Mouse (Mus musculus) mesoderm, embryonic 11.5 days (tissue): ENCODE data around the gene Rmi2.

ENCODE experiments used
- DNase-seq: peaks from one replicate; pipeline ENCODE4 v3.0.0-alpha.2; 2012; ENCODE audit warnings: low read depth, low spot score

The Rmi2 gene

DNA sequence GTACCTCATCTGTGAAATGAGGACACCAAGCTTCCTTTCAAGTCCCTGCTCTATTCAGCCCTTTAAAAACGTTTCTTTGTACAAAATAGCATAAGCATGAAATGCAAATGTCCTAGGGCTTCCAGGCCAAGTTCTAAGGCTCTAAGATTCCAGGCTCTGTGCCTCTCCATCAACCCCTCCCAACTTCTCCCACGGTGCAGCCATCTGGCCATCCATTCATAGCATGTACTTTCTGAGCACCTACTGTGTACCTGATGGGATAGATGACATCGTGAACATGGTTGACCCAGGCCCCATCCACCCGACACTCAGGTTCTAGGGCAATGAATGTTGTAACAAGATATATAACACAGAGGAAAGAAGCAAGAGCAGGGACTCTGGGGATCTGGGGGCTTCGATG, 88.7 kb downstream of the Rmi2 start:
- DNase-seq, result no peak

DNA sequence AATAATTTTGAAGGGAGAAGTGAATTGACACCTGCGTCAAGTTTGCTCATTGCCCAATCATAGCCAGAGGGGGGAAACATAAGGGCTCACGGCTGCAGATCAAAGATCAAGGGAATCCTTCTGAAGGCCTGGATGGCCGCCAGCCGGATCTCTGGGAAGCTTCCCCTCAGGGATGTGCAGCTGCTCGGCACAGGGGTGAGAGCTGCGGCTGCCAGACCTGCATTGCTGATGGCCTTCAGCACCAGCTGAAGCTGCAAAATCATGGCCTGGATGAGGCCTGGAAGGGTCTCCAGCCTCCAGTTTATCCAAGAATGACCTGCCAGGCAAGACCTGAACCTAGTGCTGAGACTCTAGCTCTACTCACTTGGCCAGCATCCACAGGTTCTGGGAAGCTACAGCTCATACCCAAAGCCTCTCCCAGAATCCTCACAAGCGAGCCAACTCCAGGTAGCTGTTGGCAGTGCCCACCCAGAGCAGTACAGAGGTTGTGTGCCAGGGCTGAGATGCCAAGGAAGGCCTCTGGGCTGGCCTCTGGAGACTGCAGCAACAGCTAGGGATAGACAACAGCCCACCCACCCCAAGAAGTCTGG, 90.8 kb downstream of the Rmi2 start:
- DNase-seq, result no peak

DNA sequence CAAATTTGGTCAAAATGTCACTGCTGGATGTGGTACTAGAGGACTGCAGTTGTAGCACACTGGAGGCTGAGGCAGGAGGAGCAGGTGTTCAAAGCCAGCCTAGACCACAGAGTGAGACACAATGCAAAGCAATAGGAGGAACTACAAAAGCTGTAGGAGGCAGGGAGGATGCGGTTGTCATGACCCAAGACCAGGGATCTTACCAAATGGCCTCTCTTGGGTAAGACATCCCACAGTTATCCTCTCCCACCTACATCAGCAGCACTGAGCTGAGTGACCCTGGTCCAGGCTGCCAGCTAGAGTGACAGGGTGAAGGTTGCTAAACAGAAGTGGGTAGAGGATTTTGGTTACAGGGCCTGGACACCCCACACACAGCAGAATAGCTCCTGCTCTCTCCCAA, 92.2 kb downstream of the Rmi2 start:
- no peak for DNase-seq

DNA sequence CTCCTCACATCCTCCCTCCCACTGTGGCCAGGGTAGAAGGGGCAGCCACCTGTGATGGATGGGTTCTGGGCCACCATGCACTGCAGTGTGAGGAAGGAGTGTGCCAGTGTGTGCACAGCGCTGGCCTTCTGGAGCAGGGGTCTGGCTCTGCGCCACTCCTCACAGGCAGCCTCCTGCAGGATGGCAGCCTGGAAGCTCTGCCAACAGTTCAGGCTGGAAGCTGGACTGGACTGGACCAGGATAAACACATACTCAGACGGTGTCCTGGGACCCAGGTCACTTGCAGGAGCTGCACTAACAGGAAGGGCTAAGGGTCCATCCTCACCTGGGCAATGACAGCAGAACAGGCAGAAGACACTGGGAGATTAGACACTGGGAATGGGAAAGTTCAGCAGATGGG, 98.5 kb downstream of the Rmi2 start:
- no peak for DNase-seq

DNA sequence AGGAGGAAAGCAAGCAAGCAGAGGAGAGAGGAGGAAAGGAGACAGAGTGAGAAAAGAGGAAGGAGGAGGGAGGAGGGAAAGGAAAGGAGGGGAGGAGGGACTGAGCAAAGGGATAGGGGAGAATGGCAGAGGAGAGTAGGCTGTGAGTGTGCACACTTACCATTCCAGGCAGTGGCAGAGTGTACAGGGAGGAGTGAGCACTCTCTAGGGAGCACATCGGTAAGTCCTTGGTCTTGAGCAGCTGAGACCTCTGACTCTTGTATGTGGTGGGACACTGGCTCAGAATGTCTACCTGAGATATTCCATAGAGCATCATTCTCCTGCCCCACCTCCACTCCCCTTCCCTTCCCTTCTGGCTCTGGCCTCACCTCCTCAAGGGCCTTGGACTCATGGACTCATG, 99.2 kb downstream of the Rmi2 start:
- DNase-seq, result no peak

DNA sequence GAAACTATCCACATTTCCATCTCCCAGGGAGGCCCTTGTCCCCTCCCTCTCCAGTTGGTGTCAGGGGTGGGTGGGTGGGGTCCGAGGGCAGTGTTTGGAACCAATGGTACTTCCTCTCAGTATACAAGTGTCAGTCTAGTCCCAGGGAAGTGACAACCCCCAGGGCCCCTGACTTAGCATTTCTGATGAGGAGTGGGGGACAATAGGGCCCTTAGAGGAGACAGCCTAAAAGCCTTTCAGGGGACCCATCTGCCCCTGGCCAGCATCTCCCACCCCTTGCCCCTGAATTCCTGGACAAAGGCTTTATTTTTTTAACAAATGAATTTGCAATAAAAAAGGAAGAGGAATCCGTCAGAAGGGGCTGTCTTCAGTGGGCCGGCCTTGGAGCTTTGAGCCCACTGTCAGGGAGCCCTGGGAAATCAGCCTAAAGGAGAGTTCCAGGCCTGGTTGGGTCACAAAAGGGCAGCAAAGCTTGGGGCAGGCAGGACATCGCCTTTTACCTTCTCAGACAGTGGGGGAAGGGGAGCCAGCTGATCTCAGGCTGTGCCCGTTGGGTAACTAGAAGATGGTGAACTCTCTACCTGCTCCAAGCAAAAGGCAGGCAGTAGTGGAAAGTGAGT, 102.0 kb downstream of the Rmi2 start:
- peak; percentile 23 for DNase-seq

DNA sequence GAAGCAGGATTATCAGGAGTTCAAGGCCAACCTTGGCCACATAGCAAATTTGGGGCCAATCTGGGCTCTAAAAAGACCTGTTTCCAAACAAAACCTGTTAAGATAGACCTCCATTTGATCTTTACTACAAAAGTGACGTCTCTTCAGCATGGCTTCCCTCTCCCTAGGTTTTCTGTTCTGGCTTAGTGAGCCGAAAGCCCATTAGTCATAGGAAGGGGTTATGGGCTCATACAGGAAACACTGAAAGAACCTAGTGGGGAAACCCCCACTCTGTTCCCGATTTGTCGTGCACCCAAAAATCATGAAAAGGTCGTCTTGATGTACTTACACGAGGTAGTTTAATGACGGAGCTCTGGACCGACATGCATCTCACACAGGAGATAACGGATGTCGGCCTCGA, 102.6 kb downstream of the Rmi2 start:
- DNase-seq, result no peak

DNA sequence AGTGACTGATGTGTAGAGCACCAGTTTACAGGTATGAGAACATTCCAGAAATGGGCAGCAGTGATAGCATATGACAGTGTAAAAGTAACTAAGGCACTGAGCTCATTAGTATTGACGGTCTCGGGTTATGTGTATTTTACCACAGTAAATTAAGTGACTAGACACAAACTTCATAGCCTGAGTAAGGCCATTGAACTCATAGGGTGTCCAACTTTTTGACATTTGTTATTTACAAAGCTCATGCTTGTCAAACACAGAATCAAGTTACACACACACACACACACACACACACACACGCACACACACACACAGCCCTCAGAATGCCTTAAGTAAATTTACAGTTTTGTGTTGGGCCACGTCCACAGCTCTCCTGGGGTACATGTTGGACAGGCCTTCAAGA, 105.1 kb downstream of the Rmi2 start:
- no peak for DNase-seq

DNA sequence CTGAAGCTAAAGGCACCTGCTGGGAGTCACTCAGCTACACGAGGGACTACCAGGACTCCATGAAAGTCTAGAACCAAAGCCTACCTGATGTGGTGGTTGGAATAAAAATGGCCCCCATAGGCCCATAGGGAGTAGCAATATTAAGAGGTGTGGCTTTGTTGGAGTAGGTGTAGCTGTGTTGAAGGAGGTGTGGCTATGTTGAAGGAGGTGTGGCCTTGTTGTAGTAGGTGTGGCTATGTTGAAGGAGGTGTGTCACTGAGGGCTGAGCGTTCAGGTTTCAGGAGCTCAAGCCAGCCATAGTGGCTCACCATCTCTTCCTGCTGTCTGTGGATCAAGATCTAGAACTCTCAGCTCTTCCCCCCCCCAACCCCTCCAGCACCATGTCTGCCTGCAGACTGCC, 105.8 kb downstream of the Rmi2 start:
- DNase-seq, result no peak
